Mouse (Mus musculus) fat pad, adult 2 months (tissue): ENCODE data around the gene Iqcn.

Experiments
- DNase-seq: peaks from one replicate; pipeline ENCODE4 v3.0.0-alpha.2; 2011; ENCODE audit warnings: low read depth, low spot score; ENCODE audit errors: extremely low read depth

Iqcn gene

DNA sequence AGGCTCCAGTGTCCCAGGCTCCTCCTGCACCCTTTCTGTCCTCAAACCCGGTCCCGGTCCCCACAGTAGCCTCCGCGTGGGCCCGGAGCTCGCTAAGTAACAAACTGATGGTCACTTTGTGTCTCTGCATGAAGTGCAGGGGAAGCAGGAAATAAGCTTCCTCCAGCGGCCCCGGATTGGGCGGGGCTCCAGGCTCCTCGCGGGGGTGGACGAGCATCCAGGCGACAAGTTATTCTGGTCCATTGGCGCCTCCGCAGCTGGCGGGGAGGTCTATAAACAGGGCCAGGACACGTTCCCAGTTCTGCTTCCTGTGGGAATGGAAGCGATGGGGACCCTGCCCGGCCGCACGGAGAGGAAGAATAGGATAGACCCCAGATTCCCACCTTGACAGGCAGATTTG lies 49.9 kb downstream of the Iqcn start:
- no peak for DNase-seq

DNA sequence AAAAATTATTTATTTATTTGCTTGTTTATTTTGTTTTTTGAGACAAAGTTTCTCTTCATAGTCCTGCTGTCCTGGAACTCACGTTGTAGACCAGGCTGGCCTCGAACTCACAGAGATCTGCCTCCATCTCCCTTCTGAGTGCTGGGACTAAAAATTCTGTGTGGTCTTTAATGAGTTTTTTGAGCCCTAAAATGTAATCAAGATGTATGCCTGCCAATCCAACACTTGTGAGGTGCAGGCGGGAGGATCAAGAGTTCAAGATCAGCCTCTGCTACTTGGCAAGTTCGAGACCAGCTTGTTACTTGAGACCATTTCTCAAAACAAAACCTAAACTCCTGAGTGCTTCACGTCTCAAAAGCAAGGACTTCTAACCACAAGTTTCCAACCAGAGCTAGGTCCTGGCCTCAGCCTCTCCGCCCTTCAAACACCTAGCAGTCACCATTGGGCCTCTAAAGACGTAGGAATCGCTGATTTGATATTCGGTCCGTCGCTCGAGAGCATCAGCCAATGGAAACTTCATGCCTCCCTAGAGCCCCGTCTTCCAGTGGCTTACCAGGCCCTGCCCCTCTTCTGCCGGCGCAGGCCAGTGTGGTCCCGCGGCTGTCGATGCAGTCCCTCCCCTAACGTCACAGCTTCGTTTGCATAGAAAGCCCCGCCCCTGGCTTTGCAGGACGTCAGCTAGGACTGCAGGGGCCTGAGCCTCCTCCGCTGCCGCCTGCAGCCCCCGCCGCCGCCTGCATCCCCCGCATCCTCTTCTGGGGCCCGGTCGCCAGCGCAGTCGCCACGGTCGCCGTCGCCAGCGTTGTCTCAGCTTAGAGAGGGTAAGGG lies 51.0 kb downstream of the Iqcn start, which contains the start of gene Rab3a:
TSS of gene Rab3a (plus strand) at position 637 of the 828 bp plus-strand sequence.
- no peak for DNase-seq

DNA sequence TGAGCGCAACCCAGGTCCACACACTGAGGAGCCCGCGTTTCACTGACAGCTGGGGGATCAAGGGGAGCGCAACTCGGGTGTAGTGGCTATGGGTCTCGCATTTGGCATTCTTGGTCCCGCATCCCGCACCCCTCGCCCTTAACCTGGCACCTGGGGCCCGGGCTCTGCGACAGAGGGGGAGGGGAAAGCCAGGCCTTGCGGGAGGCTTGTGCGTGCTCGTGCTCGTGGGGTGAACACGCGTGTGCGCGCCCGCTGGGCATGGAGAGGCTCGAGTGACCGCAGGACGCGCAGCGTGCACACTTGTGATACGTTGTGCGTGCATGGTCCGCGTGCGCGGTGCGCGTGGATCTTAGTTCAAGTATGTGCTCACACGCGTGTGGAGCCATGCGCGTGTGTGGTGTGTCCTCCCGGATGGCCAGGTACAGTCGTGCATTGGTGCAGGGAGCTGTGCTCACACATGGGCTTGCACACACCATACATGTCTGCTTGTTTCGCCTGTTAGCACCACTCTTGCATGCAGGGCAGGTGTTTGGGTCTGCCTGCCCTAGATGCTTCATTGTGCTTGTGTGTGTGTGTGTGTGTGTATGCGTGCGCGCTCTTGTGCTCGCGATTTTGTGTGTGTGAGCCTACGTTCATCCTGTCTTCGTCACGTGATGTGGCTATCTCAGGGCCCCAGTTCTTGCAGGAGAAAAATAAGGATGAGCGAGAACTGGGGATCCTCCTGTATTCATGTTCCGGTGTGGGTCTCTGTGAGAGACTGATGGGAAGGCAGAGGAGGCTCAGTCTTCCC lies 51.8 kb downstream of the Iqcn start:
- no peak for DNase-seq

DNA sequence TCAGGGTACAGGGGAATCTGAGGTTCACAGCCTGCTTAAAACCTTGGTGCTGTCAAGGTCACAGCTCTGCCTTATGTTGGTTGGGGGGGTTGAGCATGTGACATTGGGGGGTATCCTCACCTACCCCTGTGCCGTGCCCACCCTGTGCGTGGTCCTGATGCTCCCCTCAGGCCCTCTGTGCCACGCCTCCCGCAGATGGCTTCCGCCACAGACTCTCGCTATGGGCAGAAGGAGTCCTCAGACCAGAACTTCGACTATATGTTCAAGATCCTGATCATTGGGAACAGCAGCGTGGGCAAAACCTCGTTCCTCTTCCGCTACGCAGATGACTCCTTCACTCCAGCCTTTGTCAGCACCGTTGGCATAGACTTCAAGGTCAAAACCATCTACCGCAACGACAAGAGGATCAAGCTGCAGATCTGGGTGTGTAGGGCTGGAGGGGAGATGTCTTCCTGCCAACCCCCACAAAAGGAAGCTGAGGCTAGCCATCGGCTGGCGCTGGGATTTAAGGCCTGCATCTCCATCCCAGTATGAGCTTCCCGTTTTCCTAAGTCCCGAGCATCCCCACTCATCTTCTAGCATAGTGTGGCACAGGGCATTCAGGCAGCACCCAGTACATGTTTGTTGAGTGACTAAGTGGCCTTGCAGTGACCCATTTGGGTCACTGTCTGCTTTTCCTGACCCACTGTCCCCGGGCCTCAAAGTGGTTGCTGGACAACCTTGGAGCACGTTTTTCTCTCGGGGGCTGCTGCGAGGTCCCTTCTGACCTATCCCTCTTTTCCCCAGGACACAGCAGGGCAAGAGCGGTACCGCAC lies 52.6 kb downstream of the Iqcn start:
- no peak for DNase-seq

DNA sequence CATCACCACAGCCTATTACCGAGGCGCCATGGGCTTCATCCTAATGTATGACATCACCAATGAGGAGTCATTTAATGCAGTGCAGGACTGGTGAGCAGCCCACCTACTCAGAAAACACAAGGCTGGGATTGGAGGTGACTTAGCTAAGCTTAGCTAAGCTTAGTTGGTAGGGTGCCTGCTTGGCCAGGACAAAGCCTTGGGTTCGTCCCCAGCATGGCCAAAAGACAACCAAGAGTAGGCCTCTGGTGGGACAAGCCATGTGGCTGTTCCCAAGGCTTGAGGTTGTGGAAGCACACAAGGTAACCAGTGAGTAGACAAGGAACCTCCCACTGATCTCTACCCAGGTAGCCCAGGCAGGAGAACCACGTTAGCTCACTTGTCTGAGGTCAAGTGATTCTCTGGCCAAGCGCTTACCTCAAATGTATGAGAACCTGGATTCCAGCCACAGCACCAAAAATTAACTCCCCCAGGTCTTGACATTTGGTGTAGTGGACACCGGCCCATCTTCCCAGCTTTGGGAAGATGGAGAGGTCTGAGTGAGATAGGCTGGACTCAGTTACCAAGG lies 53.3 kb downstream of the Iqcn start:
- DNase-seq, result no peak

DNA sequence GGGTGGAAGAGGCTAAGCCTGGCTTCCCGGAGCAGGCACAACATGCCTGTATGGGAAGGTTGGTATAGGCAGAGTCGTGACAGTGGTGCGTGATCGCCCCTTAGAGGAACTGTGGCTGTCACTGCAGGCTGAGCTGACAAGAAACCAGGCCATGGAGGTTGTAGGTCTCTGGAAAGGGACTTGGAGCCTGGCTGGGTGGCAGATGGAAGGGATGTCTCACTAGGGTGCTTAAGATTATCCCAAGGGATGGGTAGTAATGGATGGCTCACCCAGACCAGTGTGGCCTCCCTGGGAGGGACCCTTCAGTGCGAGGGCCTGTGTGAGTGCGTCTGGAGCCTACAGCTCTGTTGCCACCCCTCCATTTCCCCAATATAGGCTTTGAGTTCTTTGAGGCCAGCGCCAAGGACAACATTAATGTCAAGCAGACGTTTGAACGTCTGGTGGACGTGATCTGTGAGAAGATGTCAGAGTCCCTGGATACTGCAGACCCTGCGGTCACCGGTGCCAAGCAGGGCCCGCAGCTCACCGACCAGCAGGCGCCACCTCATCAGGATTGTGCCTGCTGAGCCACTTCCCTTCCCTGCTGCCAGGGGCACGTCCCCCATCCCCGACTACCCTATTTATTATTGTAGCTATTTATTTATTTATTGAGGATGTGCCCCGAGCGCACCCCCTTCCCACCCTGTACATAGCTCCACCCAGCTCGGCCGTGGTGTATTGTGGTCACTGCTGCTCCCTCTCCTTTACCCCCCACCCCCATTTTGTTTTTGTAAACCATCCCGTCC lies 54.5 kb downstream of the Iqcn start:
- no peak for DNase-seq

DNA sequence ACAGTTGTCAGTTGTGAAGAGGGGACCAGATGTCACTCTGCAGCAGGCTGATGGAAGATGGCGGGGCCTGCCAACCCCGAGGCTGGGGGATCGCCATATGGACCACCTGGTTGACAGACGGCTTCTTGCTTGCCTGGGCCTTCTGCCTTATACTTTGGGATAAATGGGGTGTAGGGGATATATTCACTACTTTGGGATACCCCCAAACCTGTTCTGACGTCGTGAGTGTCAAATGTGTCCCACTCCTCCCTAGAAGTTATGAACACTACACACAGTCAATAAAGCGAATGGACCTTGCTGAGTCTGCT lies 55.0 kb downstream of the Iqcn start:
- DNase-seq, result no peak

DNA sequence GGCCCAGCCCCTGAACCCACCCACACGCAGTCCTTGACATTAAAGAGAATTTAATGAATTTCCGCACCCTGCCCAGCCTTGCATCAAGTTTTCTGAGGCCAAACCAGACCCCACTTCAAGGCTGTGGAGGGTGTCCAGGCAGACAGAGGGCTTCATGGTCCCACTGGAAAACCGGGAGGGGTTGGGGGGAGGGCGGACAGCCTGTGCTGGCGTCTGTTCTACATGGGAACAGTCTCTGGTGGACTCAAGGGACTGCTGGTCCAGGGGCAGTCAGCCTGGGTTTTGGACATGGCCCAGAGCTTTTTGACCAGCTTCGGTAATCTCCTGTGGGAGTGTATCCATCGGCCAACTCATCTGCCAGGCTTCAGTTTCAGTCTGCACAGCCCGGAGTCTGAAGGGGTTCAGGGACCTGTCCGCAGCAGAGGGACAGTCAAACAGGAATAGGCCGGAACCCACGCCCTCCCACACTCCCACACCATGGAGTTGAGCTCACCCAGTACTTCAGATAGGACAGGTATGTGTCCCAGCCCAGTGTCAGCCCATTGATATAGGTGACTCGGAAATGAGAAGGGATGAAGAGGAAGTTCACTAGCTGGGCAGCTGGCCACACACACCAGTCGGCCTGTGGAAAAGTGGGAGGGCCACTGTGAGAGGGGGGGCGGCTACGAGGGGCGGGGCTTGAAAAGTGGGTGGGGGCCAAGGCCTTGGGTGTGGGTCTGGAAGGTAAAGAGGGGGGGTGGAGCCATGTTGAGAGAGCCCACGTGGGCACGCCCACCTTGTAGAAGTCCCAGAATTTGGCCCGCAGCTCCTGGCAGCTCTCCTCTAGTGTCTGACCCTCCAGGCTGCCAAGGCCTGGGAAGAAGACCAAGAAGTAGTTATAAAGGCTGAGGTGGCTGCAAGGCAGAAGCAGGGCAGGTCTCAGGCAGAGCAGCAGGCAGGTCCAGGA lies 55.6 kb downstream of the Iqcn start:
- DNase-seq, result no peak

DNA sequence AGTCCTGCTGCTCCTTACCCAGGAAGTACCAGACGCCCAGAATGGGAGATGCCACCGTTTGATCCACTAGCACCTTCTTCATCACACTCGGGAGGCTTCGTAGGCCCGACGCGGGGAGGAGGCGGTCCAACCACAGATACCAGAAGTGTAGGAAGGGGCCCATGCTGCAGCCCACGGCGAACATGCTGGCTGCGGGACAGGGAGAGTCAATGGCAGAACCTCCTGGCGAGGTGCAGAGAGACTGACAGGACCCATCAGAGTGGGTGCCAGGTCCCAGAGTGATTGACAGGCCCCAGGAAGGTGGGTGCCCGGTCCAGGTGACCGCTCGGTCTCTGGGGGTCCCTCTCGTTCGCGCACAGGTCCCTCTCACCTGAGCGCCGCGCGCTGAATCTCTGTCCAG lies 57.1 kb downstream of the Iqcn start:
- no peak for DNase-seq

DNA sequence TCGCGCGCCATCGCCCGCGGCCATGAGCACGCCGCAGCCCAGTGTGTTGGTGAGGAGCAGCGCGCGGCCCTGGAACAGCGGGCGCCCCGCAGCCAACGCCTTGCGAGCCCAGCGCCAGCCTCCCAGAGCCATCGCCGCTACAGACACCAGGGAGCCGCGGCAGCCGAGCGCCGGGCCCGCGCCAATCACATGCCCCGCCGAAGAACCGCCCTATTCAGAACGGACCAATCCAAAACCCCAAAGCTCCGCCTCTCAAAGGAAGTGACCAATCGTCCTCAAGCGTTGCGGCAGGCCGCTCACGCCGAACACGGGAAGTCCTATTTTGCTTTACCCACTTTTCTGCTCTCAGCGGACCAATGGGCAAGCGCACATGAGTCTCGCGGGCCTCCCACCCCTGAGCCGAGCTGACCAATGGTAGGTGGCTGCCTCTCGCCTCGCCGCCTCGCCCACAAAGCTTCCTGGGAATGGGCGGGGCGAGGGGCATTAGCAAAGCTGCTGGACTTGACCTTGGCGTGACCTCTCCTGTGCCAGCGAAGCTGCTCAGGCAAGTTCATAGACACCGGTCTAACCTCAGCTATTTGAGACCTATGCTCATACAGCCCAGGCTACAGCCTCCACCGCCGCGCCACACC lies 57.6 kb downstream of the Iqcn start, which contains the start of gene Mpv17l2:
TSS of gene Mpv17l2 (minus strand) at position 172 of the 632 bp plus-strand sequence.
- peak; percentile 86 for DNase-seq

DNA sequence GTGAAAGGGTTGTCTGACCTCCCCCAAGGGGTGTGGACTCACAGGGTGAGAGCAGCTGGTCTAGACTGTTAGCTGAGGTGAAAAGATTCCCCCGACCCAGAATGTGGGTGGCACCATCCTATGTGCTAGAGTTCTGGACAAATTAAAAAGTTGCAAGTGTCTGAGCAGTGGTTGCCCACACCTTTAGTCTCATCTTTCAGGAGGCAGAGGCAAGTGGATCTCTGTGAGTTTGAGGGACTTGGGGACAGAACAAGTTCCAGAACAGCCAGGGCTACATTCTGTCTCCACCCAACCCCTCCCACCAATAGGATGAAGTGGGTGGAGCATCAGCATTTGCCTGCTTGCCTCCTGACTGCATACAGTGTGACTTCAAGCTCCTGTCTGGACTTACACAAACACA lies 58.9 kb downstream of the Iqcn start:
- no peak for DNase-seq

DNA sequence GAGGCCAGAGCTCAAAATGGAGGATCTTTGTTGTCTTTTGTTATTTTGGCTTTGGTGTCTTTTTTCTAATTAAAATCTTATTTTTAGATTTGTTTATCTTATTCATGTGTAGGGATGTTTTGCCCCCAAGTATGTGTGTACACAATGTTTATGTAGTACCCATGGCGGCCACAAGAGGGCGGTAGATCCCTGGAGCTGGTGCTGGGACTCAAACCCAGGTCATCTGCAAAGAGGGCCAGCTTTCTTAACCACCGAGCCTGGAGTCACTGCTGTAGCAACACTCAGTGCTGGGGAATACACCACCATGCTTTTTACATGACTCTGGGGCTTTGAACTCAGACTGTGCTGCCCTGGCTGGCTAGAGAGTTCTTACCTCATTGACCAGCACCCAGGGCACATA lies 60.1 kb downstream of the Iqcn start:
- no peak for DNase-seq

DNA sequence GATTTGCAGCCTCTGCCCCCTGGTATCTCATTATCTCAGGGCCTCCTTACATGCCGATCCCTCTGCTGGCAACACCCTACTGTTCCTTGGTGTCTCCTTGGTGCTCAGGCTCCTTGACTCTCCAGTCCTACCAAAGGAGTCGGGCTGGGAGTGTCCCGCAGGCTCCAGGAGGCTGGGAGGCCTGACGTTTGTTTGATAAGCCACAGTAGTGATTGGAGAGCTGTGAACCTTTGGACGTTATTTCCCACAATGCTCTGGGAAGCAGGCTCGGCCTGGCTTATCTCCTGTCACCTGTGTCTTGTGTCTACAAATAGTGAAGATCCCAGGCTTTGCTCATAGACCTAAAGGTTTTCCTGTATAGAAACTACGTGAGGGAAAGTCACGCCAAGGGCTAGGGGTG lies 60.8 kb downstream of the Iqcn start:
- DNase-seq, result no peak

DNA sequence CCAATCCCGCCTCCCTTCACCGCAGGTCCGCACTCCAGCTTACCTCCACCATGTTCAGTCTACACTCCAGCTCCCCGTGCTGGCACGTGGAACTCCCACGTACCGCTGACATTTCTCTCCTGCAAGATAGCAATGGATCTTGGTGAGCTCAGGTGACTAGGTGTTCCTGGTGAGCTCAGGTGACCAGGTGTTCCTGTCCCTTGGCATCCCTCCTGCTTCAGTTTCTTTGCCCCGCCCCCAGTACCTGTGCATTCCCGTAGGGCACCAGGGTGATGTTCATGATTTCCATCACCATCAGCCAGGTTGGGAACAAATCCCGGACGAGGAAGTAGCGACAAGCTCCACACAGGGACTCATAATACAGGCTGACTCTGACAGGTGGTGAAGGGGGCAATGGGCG lies 61.4 kb downstream of the Iqcn start:
- DNase-seq, result no peak

DNA sequence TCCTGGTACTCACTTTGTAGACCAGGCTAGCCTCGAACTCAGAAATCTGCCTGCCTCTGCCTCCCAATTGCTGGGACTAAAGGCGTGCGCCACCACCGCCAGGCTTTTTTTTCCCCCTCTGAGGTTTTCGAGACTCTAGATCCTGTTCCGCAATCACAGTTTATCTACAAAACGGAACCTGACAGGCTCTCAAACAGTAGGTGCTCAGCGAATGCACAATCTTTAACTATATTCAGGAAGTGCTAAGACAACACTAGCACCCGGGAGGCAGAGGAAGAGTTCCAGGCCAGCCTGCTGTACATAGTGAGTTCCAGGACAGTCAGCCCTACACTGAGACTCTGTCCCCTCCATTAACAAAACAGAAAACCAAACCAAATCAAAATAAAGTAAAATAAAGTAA lies 62.1 kb downstream of the Iqcn start:
- DNase-seq, result no peak

DNA sequence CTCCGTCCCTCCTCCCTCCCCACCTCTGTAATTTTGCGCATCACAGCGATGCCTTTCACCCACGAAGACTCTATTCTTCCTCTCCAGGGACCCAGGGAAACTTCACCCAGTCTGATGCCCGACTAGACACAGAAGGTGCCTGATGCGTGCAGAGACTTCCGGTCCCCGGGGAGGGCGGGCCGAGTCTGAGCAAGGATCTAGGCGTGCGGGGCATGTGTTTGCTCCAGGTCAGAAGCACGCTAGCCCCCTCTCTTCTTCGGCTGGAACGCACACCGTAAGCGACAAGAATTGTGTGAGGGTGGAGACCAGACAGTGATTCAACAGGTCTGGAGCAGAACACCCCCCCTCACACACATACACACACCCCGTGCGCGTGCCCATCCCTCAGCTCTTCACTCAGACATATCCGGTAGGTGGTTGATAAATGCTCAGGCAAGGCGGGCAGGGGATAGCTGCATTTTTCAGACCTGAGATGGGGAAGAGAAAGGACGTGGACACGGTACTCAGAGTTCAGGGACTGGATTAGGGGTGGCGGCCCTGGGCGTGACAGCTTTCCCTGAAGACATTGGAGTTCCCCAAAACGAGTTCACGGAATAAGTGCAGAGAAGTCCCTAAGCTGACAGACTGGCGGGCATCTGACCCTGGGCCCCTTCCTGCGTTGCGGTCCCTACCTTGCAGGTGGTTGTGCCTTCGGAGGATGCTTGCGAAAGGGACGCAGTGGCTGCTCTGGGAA lies 62.7 kb downstream of the Iqcn start:
- DNase-seq, result no peak

DNA sequence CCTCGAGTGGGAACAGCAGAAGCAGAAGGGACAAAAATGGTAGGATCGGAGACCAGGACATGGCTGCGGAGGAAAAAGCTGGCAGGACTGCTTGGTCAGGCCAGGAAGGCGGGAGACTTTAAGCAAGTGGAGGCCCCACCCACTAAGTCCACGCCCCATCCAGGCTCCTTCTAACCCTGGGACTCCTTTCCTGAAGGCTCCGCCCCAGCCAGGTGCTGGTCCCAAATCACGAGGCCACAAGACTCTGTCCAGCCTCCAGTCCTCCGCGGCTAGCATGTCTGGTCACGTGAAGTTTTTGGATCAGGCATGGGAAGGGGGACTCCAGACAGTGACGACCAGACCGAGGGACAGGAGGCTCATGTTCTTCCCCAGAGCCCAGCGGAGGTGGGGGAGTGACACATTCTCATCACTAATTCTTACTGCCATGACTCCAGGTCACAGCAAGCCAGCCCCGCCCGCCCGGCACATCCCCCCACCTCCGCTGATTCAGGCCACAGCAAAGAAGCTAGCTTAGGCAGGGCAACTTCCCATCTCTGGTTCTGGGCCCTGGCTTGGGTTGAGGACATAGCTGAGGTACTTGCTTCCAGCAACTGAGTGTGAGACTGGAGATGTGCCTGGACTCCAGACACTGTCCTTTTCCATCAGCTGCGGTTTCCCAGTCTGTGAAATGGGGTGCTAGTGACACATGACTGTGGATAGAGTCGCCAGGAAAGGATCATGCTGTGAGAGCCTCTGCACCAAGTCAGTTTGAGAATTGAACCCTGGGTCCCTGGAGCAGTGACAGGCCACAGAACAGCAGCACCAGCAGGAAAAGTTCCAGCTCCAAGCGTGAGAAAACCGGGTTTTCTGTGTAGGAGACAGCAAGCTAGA lies 63.5 kb downstream of the Iqcn start:
- no peak for DNase-seq
